Mouse (Mus musculus) gastrocnemius, adult 18-20 months (tissue): ENCODE measurements around the gene Map7d2. TPM values are rescaled to one million over a fixed set of nuclear protein-coding genes. Genes with fewer than 3 reads are reported as not detected.
A peak's percentile ranks its signal among the peaks of the same experiment; 100 is the strongest.
"Not testable (repeated sequence)": the region's sequence is repeated elsewhere in the genome, so short reads cannot be mapped to it uniquely, and the experiment has no call there.

Experiments
- DNase-seq: peaks from one replicate; pipeline ENCODE4 v3.0.0; 2021; ENCODE audit warnings: low spot score
- long read RNA-seq, 2 experiments: library from polyadenylated mRNA; stranded (forward); transcript quantifications; one replicate each; pipeline ENCODE4 v2.0.0; 2021
- total RNA-seq, 2 experiments: library from RNA; stranded (reverse); gene quantifications; 2 replicates each; pipeline ENCODE4 v1.2.3; 2021

Gene Map7d2
- under 1 TPM; 0.34 to 0.38 TPM for total RNA-seq
- long read RNA-seq, experiment 1: 0 reads
- long read RNA-seq, experiment 2: 0 reads

DNA sequence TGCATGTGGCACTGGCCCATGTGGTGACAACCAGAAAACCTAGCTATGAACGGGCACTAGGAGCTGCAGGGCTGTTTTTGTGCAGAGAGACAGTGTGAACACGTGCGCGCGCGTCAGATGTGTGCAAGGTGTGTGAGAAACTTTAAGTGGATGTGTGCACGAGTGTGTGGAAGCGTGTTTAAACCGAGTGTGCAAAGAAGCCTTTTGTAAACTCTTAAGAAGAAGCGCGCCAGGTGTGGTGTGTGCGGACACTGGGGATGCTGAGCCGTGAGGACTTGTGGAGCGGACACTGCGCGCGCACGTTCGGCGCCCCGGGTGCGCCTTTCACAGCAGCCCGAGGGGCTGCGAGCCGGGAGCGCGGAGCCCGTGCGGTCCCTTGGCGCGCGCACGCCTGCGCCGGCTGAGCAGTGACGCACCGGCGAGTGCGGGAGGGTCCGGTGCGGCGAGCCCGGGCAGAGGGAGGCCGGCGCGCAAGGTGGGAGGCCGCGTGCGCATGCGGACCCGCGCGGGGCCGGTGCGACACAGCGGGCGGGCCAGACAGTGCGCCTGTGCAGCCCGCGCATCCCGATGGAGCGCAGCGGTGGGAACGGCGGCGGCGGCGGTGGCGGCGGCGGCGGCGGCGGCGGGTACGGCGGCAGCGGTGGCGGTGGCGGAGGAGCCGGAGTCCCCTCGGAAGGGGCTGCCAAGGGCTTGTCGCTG, at the start of gene Map7d2:
Gene Map7d2, plus strand, starts transcription at position 443 of the 699 bp plus-strand sequence.
- no peak for DNase-seq

DNA sequence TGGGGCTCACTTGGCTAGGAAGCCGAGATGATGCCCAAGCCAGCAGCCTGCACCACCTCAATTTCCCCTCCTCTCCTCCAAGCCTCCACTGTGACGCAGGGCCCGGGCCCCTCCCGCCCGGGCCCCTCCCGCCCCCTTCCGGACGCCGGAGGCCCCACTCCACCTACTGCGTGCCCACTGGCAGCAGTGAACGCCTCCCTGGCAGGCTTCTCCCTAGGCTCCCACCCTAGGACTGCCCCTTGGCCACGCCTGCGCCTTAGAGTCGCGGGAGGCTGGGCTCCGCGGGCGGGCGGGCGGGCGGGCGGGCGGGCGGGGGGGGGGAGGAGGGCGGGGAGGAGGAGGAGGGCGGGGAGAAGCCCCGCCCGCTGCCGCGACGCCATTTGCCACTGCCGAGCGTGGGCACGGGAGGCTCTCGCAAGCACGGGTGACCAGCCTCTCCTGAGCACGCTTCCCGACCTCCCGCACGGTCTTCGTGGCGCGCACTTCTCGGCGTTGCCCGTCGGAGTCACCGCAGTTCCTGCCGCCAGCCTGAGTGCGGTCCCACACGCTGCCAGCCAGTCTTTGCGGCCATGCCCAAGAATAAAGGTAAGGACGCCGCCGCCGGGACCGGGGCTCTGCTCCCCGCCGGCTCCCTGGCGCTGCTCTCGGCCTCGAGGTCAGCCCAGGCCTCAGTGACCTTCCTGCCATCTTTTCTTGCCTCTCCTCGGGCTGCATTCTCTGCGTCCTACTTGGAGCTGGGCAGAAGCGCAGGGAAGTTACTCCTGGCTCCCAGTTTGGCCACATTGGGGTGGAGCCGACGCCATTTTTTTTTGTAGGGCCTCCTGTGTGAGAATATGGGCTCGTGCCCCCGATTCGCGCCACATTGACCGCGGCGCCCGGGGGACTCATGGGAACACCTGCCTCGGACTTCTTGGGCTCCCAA, 42.3 kb upstream of the Map7d2 start, which contains the start of gene Eif1ax:
Gene Eif1ax, plus strand, starts transcription at position 348 of the 922 bp plus-strand sequence.
- DNase-seq: peak; percentile 66

DNA sequence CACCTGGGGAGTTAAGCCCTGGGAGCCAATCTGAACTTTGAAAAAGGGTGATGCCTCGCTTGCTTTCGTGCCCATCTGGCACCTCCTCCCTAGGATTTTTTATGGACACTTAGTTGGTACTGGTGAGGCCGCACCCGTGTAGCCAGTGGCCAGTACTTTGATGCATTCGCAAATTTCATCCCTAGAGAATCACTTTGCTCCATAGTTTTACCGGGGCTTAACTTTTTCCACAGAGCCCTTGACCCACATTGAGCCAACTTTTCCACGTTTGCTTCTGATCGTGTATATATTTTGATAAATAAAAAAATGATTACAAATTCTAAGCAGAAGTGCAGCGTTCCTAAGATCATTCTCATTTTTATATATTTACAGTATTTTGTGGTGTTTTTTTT, 41.6 kb upstream of the Map7d2 start:
- no peak for DNase-seq

DNA sequence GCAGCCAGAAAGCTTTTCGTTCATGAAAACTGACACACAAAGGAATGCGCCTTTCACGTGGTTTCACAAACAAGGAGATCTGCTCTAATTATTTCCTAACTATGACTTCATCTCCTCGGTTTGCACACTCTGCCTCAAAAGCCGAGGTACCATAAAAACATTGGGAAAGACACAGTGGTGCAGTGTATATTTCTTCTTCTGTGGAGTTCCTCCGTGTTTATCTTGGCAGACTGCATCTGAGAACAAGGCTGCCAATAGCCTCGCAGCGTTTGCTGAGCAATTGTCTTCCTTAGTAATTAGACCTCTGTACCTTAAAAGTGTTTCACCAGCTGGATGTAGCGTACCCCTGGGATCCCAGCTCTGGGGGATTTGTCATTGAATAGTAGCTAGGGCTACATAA, 27.3 kb upstream of the Map7d2 start:
- DNase-seq: no peak

DNA sequence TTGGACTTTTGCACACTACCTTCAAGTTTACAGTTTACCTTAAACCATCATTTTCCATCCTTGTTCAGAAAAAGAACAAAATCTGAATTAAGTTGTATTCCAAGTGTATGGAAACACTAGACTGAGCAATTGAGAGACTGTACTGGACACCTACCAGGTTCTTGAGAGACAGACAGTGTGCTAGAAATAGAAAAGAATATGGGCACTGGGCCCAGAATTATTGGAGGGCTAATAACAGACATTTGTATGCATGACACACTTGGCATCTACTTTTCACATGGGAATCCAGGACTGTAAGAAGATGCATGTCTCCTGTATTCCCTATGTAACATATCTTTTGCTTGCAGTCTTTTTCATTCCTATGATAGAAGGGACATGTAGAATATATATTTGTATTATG, 25.4 kb upstream of the Map7d2 start:
- DNase-seq: no peak

DNA sequence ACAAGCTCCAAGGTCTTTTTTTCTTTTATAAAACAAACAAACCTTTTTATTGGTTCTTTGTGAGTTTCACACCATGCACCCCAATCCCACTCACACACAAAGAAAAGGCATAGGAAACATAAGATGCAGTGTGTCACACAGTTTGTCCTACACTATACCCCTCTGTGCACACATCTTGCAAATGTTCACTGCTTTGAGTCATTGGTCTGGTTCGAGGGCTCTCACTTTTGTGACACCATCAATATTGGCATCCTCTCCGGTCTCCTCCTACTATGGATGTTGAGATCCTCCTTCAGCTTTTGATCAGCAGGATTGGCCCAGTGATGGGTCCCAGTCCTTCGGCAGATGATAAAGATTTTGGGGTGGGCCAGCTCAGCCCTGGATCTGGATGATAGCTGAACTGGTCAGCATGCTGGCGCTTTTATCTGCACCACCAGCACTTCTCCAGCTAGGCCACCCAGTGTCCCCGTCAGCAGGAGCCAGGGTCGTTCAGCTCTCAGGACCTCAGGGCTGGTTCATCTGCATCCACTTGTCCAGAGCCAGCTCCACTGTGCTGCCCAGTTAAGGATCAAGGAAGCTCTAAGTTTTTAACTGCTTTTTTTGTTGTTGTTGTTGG, 23.9 kb upstream of the Map7d2 start:
- DNase-seq: no peak

DNA sequence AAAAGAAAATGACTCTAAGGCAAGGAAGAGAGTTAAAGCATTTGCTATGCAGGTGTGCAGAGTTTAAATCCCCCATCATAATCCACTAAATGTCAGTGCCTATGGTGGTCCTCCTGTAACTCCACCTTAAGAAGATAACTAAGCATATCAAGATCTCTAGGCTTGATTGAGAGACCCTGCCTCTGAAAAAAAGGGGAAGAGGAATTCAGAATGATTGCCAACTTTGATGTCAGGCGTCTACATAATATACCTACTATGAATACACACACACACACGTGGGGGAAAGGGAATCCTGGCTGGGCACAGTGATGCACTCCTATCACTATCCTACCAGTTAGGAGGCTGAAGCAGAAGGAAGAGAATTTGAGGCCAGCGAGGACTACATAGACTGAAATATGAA, 23.1 kb upstream of the Map7d2 start:
- DNase-seq: no peak

DNA sequence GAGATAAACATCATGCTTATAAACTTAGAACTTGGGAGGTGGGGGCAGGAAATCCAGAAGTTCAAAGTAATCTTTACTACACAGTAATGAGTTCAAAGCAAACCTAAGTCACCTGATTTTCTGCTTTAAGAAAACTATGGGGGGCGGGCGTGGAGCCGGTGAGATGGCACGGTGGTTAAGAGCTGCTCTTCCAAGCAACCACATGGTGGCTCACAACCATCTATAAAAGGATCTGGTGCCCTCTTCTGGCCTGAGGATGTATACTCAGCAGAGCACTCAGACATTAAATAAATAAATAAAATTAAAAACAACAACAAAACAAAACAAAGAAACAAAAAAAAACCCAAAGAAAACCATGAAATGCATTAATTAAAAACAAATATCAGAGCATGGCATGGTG, 5.1 kb upstream of the Map7d2 start:
- no peak for DNase-seq

DNA sequence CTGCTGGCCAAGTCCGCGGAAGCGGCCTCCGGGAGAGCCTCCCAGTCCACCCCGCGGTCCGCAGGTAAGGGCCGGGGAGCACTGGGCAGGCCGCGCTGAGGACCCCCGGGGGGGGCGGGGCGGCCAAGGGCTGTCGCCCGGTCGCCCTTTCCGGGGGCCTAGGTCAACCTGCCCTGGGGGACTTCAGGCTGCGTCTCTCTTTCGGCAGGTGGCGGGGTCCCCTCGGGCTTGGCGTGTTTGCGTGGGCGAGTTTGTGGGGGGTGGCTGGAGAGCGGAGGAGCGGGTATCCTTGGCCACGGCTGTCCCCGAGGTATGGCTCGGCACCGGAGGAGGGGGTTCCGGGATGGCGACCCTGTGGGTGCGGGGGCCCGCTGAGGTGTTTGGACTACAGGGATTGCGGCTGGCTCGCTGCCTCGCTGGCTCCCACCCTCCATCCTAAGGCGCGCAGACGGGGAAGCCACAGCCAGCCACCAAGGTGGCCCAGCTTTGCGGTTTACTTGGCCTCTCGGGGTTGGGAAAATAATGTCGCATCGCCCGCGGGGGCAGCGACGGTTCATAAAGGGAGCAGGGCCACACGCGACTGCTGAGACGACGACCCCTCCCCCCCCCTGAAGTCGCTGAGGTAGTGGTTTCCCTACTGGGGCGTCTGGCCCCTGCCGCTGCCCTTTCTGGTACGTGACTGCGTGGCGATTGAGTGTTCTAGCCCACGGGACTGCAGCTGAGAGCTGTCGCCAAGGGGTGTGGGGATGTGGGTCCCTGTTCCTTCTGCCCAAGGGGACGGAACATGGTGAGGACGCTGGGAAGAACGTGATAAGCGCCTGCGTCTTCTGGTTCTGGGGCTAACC, 679 bp downstream of the Map7d2 start:
- no peak for DNase-seq

DNA sequence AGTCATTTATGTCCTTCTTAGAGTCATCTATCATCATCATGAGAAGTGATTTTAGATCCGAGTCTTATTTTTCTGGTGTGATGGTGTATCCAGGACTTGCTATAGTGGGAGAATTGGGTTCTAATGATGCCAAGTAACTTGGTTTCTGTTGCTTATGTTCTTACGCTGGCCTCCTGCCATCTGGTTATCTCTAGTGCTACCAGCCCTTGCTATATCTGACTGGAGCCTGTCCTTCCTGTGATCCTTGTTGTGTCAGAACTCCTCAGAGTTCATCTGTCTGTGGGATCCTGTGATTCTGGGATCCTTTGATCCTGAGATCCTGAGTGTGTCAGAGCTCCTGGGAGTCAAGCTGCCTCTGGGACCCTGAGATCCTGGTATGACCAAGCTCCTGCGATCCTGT, 16.1 kb downstream of the Map7d2 start:
- DNase-seq: not testable (repeated sequence)

DNA sequence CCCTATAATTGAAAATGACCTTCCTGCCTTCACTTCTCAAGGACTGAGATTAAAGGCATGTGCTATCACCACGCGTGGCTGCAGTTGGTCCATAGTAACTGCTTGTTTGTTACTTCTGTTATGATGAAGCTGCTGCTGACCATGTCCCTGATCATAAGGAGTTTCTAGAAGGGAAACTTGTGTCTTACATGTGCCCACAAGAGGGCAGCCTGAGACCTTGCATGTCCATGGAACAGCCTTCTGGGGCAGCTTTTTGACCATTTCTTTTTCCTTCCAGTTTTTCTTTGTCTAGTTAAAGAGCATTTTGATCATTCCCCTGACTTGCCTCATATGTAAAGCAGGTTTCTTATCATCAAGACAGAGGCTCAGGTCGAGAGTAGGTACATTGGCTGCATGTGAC, 27.8 kb downstream of the Map7d2 start:
- peak; percentile 0 for DNase-seq

DNA sequence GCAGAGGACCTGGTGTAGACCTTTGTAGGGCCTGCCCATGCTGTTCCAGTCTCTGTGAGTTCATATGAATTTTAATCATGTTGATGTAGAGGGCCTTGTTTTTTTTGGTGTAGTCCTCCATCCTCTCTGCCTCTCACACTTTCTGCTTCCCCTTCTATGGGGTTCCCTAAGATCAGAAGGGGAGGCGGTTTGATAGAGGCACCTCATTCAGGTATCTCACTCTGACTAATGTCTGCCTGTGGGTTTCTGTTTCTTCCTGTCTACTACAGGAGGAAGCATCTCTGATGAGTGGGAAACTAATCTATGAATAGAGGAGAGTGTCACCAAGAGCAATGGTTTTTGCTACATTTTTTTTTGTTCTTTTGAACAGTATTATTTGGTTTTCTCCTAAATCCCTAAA, 32.8 kb downstream of the Map7d2 start:
- DNase-seq: no peak

DNA sequence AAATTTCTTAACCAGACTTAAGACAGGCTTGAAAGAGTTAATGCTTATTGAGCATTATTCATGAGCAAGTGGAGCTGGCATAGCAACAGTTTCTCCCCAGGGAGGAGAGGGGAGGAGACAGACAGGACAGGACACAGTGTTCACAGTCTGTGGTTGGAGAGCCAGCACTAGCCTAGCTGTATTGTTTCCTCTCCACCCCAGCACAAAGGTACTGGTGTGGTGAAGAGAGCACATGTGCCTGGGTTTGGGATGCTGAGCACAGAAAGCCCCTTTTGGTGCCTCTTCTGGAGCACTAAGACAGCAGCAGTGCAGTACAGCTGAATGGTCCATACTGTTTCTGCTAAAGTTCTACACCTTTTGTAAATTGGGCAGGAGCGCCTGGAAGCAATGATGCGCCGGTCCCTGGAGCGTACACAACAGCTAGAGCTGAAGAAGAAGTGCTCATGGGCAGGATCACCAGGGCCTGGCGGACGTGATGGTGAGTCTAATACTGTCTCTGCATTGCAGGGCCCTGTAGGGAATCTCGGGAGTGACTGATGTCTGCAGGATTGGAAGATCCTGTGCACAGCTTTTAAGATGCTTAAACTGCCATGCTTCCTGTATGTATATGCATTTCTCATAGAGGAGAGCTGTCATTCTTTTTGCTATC, 44.8 kb downstream of the Map7d2 start:
- peak; percentile 8 for DNase-seq

DNA sequence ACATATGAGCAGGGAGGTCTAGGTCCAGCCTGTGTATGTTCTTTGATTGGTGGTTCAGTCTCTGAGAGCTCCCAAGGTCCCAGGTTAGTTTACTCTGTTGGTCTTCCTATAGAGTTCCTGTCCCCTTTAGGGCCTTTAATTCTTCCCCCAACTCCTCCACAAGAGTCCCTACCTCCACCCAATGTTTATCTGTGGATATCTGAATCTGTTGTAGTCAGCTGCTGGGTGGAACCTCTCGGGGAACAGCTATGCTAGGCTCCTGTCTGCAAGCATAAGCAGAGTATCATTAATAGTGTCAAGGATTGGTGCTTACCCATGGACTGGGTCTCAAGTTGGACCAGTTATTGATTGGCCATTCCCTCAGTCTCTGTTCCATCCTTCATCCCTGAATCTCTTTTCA, 60.4 kb downstream of the Map7d2 start:
- no peak for DNase-seq

DNA sequence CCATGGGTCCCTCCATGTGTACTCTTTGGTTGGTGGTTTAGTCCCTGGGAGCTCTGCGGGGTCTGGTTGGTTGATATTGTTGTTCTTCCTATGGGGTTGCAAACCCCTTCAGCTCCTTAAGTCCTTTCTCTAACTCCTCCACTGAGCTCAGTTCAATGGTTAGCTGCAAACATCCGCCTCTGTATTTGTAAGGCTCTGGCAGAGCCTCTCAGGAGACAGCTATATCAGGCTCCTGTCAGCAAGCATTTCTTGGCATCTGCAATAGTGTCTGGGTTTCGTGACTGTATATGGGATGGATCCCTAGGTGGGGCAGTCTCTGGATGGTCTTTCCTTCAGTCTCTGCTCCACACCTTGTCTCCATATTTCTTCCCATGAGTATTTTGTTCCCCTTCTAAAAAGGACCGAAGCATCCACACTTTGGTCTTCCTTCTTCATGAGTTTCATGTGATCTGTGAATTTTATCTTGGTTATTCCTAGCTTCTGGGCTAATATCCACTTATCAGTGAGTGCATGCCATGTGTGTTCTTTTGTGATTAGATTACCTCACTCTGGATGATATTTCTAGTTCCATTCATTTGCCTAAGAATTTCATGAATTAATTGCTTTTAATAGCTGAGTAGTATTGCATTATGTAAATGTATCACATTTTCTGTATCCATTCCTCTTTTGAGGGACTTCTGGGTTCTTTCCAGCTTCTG, 64.0 kb downstream of the Map7d2 start:
- not testable (repeated sequence) for DNase-seq

DNA sequence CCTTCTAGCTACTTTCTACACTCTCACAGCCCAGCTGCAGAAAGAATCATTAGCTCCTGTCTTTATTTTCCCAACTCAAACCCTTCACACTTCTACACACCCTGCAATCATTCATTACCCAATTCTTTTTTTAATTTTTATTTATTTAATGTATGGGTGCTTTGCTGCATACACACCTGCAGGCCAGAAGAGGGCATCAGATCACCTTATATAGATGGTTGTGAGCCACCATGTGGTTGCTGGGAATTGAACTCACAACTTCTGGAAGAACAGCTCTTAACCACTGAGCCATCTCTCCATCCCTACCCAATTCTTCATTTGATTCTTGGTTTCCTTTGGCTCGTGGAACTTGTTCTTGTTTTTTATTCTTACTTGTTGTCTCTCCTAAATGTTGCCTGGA, 69.9 kb downstream of the Map7d2 start:
- no peak for DNase-seq

DNA sequence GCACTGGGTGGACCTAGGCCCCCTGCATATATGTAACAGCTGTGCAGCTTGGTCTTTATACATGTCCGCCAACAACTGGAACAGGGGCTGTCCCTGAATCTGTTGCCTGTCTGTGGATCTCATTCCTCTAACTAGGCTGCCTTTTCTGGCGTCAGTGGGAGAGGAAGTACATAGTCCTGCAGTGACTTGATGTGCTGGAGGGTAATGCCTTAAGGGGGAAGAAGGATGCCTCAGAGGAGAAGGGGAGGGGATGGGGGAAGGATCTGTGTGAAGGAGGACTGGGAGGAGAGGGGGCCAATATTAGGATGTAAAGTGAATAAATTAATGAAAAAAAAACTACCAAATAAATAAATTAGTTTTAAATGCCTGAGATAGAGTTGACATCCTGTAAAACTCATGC, 88.8 kb downstream of the Map7d2 start:
- no peak for DNase-seq

DNA sequence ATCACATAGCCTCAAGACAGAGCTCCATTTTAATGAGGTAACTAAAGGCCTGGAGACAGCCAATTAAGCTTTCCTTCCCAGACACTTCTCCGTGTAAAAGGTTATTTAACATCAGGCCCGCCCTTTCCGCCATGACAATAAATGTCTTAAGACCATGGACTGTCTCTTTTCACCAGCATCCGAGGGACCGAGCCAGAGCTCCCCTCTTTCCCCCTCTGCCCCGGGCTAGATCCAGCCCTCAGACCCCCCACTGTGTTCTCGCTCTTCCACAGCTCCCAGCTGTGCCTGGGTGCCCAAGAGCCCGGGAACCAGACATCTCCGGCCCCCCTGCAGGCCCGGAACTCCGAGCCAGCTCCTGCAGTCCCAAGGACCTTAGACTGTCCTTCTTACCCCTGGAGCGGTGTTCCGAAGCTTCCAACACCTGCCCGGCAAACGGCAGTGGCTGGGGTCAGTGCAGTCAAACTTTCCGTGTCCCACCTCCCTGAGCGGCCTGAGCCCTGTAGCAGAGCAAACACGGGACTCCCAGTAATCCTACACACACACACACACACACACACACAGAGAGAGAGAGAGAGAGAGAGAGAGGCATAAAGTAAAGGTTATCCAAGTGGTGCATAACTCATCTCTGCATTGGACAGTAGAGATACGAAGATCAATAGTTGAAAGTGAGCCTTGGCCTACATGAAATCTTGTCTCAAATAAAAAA, 94.1 kb downstream of the Map7d2 start:
- DNase-seq: no peak

DNA sequence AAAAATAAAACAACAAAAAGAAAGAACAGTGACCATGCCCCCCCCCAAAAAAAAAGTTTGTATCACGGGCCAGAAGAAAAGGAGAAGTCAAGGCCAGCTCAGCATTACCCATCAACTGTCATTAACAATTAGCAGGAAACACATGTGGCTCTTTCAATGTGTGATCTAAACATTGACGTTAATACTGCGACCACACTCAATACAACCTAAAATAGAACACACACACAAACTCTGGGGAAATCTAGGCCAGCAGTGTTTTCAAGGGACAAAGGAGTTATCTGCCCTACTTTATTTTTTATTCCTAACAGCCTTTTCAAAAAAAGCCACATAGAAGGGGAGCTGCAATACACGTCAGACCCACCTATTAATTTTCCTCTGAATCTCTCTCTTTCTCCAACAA, 94.7 kb downstream of the Map7d2 start:
- DNase-seq: no peak
